Mouse (Mus musculus) layer of hippocampus, postnatal 25 days (tissue): ENCODE results near the gene Rgs14. TPM values are rescaled to one million over a fixed set of nuclear protein-coding genes. Genes with fewer than 3 reads are reported as not detected.

Source experiments
- DNase-seq, 2 experiments: peaks; one replicate each; pipeline ENCODE4 v3.0.0; 2022; ENCODE audit warnings: mixed read lengths in 2 of 2, low spot score in 1 of 2; ENCODE audit errors: extremely low spot score in 1 of 2
- total RNA-seq, 2 experiments: library from RNA; stranded (reverse); gene quantifications; 2 replicates each; pipeline ENCODE4 v1.2.3; 2021

The Rgs14 gene
- total RNA-seq, 2 experiments from 2014 or later, result 94.5 to 98.2 TPM

- no peak for DNase-seq
Measured at GRCm38 (mm10) chr13:55431889-55432685, 62.6 kb downstream of the Rgs14 start.

Other genes with a start within 250 kb of the Rgs14 start
- gene Gm17617, start 236.2 kb upstream of the Rgs14 start, total RNA-seq, result not detected
- gene Fgfr4, start 217.1 kb upstream of the Rgs14 start, total RNA-seq, result under 1 TPM; 0.68 to 0.74 TPM
- 100 to 1,000 TPM; 117 to 140 TPM for gene Nsd1, start 159.9 kb upstream of the Rgs14 start, total RNA-seq
- gene Prelid1, start 49.2 kb upstream of the Rgs14 start, total RNA-seq, result 100 to 1,000 TPM; 139 to 165 TPM
- 10 to 100 TPM; 74.0 to 83.3 TPM for gene Rab24, start 47.8 kb upstream of the Rgs14 start, total RNA-seq
- gene Mxd3, start 39.9 kb upstream of the Rgs14 start, total RNA-seq, result 1 to 10 TPM; 1.2 to 2.4 TPM
- 10 to 100 TPM; 58.4 to 61.0 TPM for gene Lman2, start 6.9 kb upstream of the Rgs14 start, total RNA-seq
- gene Slc34a1, start 28.5 kb downstream of the Rgs14 start, total RNA-seq, result not detected
- gene Pfn3, start 45.5 kb downstream of the Rgs14 start, total RNA-seq, result not detected
- gene F12, start 57.1 kb downstream of the Rgs14 start, total RNA-seq, result under 1 TPM; 0.35 to 0.47 TPM
- gene Grk6, start 75.3 kb downstream of the Rgs14 start, total RNA-seq, result 10 to 100 TPM; 66.7 to 74.7 TPM
- gene Prr7, start 94.5 kb downstream of the Rgs14 start, total RNA-seq, result 10 to 100 TPM; 96.9 to 97.3 TPM
- gene Dbn1, start 118.4 kb downstream of the Rgs14 start, total RNA-seq, result 100 to 1,000 TPM; 356 to 398 TPM
- gene Pdlim7, start 143.9 kb downstream of the Rgs14 start, total RNA-seq, result 10 to 100 TPM; 86.6 to 97.7 TPM
- 1 to 10 TPM; 9.6 to 9.7 TPM for gene Dok3, start 159.6 kb downstream of the Rgs14 start, total RNA-seq
- gene Ddx41, start 166.9 kb downstream of the Rgs14 start, total RNA-seq, result 10 to 100 TPM; 50.7 to 57.2 TPM
- gene Fam193b, start 201.4 kb downstream of the Rgs14 start, total RNA-seq, result 10 to 100 TPM; 66.4 to 87.5 TPM
- 100 to 1,000 TPM; 132 to 143 TPM for gene Tmed9, start 204.0 kb downstream of the Rgs14 start, total RNA-seq
- 10 to 100 TPM; 26.0 to 26.7 TPM for gene B4galt7, start 230.2 kb downstream of the Rgs14 start, total RNA-seq